Mouse (Mus musculus) stomach, postnatal 0 days (tissue): ENCODE data around the gene Ppp1r16b.

ENCODE experiments used
- CTCF ChIP-seq: IDR thresholded peaks from 2 replicates; pipeline ENCODE4 v1.5.1; 2016; ENCODE audit warnings: antibody characterized with exemption, low read depth, mild to moderate bottlenecking, moderate library complexity
- EP300 ChIP-seq: optimal IDR thresholded peaks from 2 replicates; pipeline ENCODE3; 2016; ENCODE audit warnings: antibody characterized with exemption

DNA sequence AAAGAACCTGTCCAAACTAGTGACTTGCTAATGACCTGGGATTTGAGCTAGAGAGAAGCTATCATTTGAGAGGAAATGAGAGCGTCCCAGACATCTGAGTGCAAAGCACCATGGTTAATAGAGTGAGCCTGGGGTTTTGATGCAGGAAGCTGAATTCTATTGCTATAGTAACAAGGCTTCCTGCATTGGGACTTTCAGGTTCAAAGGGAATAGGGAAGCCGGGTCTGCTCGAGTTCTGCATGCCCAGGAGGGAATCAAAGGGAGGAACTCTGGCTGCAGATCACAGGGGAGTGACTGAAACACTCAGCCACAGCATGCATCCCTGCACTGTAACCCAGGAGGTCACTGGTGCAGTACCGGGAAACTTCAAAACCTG lies 17.8 kb downstream of the Ppp1r16b start:
- TF ChIP-seq CTCF (no peak), EP300 (no peak)
